Mouse (Mus musculus) cerebellum, adult 2 months (tissue): ENCODE measurements around the gene Ksr2. TPM values are rescaled to one million over a fixed set of nuclear protein-coding genes. Genes with fewer than 3 reads are reported as not detected.

Experiments
- DNase-seq, 2 experiments: peaks; one replicate each; pipeline ENCODE4 v3.0.0; 2021
- H3K27ac ChIP-seq: fragments of 200-500 bp; 2 replicates; pipeline ENCODE4 v1.5.1; 2012; ENCODE audit warnings: low read length, control low read depth, inconsistent platforms; ENCODE audit not compliant: insufficient read depth
- H3K27me3 ChIP-seq: fragments of 200-500 bp; 2 replicates; pipeline ENCODE4 v1.6.1; 2012; ENCODE audit warnings: inconsistent platforms, mild to moderate bottlenecking, low read length, moderate library complexity; ENCODE audit not compliant: control insufficient read depth, insufficient read depth
- H3K4me1 ChIP-seq: fragments of 200-500 bp; 2 replicates; pipeline ENCODE4 v1.6.1; 2011; ENCODE audit warnings: low read length; ENCODE audit not compliant: control insufficient read depth, insufficient read depth
- H3K4me3 ChIP-seq: fragments of 200-500 bp; replicated peaks from 2 replicates; pipeline ENCODE3; 2011; ENCODE audit warnings: mild to moderate bottlenecking, low read depth, low read length, control low read depth; ENCODE audit not compliant: insufficient read depth
- CTCF ChIP-seq: fragments of 200-500 bp; IDR thresholded peaks from 2 replicates; pipeline ENCODE4 v1.5.1; 2011; ENCODE audit warnings: low read depth, mild to moderate bottlenecking, control low read depth, low read length, moderate library complexity, borderline replicate concordance; ENCODE audit not compliant: insufficient read depth
- POLR2A ChIP-seq: fragments of 200-500 bp; IDR thresholded peaks from 2 replicates; pipeline ENCODE4 v1.6.1; 2011; ENCODE audit warnings: low read length, control low read depth, borderline replicate concordance; ENCODE audit not compliant: insufficient read depth
- WGBS: fragments of 180-500 bp; shearing (Covaris S2); methylation state at CpG from one replicate; pipeline ENCODE4 v1.1.7; 2018; 5-methylcytosine and 5-hydroxymethylcytosine counted together
- polyA plus RNA-seq: library from polyadenylated mRNA; depleted of rRNA; stranded (reverse); fragments of >200 nt; gene quantifications from 2 replicates; pipeline ENCODE4 v1.2.3, GENCODE M21; 2012; rRNA removed

Gene Ksr2
- 12.1 and 13.7 TPM in 2 replicates for polyA plus RNA-seq

- WGBS, result 1% methylated on average over 86 of the region's 89 CpGs
- TF ChIP-seq CTCF (no peak), POLR2A (peak; percentile 88)
- Histone ChIP-seq H3K27me3 (no peaks in the 10 kb centered on the region), H3K4me1 (peaks cover 4% of the 10 kb centered on the region; the same call in 1 of the 2 replicates), H3K4me3 (peak within 1 kb of the TSS; percentile 76), H3K27ac (peak within 1 kb of the TSS; percentile 90)
- peak; percentile 88 to 89 for DNase-seq
Observed at GRCm38 (mm10) chr5:117413507-117414501, at the start of gene Ksr2. Gene Ksr2, plus strand, starts transcription at chr5:117414000.

- no peaks in the 10 kb centered on the region for H3K27me3 ChIP-seq
- no peak overlapping the region; the same call in 1 of the 2 replicates for H3K27ac ChIP-seq
- no peak for DNase-seq
- WGBS, result 78% methylated on average over 3 of the region's 3 CpGs
- H3K4me3 ChIP-seq, result no peak overlapping the region
- H3K4me1 ChIP-seq, result peaks cover 30% of the 10 kb centered on the region
- TF ChIP-seq CTCF, result no peak
- no peak for TF ChIP-seq POLR2A
Observed at GRCm38 (mm10) chr5:117364821-117365220, 49.0 kb upstream of the Ksr2 start.

DNA sequence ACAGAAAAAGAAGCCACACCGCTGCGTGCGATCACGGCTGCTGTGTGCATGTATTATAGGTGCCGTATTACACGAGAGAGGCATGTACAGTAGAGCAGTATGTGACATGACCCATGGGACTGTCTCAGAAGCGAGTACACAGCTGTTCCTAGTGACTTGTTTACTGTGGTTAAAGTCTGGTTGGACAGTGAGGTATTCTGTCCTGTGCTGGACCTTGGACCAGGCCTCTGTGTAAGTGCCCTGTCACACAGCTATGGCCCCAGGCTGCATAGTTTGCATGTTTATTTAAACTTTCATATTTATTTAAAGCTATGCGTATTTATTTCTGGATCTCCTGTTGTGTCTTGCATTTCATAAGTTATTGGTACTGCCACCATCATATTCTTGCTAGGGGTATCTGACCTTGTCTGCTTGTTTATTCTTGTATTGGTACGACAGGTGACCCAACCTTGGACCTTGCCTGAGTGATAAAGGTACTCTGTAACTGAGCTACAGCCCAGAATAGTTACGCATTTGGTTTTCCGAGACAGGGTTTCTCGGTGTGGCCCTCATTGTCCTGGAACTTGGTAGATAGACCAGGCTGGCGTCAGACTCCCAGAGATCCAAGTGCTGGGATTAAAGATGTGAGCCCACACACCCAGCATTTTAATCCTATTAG, 47.8 kb upstream of the Ksr2 start:
- TF ChIP-seq POLR2A (no peak), CTCF (no peak)

GRCm38 (mm10) chr5:117367206-117367605, 46.6 kb upstream of the Ksr2 start:
- H3K4me3 ChIP-seq, result no peak overlapping the region
- H3K4me1 ChIP-seq, result peaks cover 23% of the 10 kb centered on the region

More for the DNA sequence above, 47.8 kb upstream of the Ksr2 start:
- peaks cover 28% of the 10 kb centered on the region for H3K4me1 ChIP-seq
- no peaks in the 10 kb centered on the region for H3K27me3 ChIP-seq
- 88% methylated on average over 13 of the region's 13 CpGs for WGBS
- no peak for DNase-seq
- H3K4me3 ChIP-seq, result no peak overlapping the region
- no peak overlapping the region for H3K27ac ChIP-seq

DNA sequence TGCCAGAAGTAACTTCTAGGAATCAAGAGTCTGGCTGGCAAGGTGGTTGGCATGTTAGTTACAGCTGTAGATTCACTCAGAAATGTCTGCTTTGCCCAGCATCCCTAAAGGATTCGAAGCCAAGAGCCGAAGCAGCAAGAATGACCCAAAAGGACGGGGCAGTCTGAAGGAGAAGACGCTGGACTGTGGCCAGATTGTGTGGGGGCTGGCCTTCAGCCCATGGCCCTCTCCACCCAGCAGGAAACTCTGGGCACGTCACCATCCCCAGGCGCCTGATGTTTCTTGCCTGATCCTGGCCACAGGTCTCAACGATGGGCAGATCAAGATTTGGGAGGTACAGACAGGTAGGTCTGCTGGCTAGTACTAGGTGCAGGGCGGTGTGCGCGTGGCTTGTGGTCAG, 43.2 kb upstream of the Ksr2 start:
- DNase-seq, result no peak
- no peak for TF ChIP-seq POLR2A
- TF ChIP-seq CTCF, result no peak
- no peak overlapping the region for H3K4me3 ChIP-seq
- no peak overlapping the region for H3K27ac ChIP-seq
- 20% methylated on average over 10 of the region's 10 CpGs for WGBS
- peaks cover 7% of the 10 kb centered on the region for H3K4me1 ChIP-seq
- H3K27me3 ChIP-seq, result no peaks in the 10 kb centered on the region

More at GRCm38 (mm10) chr5:117367206-117367605, 46.6 kb upstream of the Ksr2 start:
- DNase-seq, result no peak
- Histone ChIP-seq H3K27ac (no peak overlapping the region), H3K27me3 (no peaks in the 10 kb centered on the region)
- no peak for TF ChIP-seq CTCF
- no peak for TF ChIP-seq POLR2A
- WGBS, result 70% methylated on average over 8 of the region's 8 CpGs

- Histone ChIP-seq H3K4me1 (peaks cover 7% of the 10 kb centered on the region), H3K27ac (no peak overlapping the region), H3K4me3 (no peak overlapping the region), H3K27me3 (no peaks in the 10 kb centered on the region)
- no peak for TF ChIP-seq CTCF
- no peak for TF ChIP-seq POLR2A
- no peak for DNase-seq
- 93% methylated on average over 9 of the region's 9 CpGs for WGBS
Observed at GRCm38 (mm10) chr5:117373418-117373817, 40.4 kb upstream of the Ksr2 start.

DNA sequence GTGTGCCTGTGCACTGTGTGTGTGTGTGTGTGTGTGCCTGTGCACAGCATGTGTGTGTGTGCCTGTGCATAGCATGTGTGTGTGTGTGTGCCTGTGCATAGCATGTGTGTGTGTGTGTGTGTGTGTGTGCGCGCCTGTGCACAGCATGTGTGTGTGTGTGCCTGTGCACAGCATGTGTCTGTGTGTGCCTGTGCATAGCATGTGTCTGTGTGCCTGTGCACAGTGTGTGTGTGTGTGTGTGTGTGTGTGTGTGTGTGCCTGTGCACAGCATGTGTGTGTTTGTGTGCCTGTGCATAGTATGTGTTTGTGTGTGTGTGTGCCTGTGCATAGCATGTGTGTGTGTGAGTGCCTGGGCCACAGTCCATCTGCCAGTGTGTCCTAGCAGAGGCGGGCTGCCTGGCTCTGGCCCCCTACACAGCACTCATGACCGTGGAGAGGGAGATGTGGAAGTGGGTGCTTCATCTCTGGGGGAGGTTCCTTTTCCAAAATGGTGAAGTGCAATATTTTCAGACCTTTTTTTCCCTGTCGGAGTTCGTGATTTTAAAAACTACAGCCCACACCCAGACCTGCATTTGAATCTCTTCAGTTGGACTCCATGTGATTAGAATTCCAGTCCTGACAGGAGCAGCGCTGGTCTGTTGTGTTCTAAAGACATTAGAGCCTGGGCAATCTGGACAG, 39.3 kb upstream of the Ksr2 start:
- TF ChIP-seq CTCF (no peak), POLR2A (no peak)
- Histone ChIP-seq H3K27me3 (no peaks in the 10 kb centered on the region), H3K4me3 (no peak overlapping the region), H3K4me1 (peaks cover 7% of the 10 kb centered on the region), H3K27ac (no peak overlapping the region)
- no peak for DNase-seq
- 81% methylated on average over 7 of the region's 7 CpGs for WGBS
